ENCODE assay signal across 21 mouse cellular contexts in the genomic region with DNA sequence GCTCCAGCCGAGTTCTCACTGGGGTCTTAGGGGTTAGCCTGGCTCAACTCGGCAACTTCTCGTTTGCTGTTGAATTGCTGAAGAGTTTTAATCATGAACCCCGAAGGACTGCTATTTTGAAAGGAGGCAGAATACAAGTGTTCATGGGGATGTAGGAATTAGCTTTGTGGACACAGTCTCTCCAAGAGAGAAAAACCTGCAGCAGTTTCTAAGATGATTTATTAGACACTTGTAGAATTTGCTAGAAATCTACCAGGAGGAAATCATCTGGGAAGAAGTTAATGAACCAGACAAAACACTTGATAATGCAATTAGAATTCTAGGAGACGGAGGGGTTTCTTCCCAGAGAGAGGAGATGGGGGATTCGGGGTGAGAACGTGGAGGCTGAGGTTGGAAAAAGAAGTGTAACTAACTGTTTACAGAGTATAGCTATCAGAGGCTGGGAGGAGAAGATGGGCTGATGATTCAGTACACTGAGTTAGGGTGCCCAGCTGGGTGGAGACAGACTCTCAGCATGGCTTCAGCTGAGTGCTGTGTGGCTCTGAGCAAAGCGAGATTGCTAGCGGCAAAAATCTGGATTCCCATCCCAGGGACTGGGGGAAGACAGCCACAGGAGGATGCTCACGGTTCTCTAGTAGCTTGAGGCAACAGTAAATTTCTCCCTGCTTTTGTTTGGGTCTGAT.
DNase-seq lines count a peak whose midpoint lies in the region; ATAC-seq lines count a peak whose summit lies in the region.
"Had no signal": no experiment of that assay in that cellular context is flagged by ENCODE, and none has a peak within 500 bp of the region (broad histone marks: within the 10 kb centered on the region; RNA-seq: fewer than 3 reads in every experiment).

No protein-coding gene starts in this region.

- H3K9ac ChIP-seq in forebrain, embryonic 16.5 days (replicated peaks; ENCODE audit: low read depth, low read length) = no peak overlapping the region
- no peak overlapping the region for H3K9ac ChIP-seq in forebrain, embryonic 13.5 days
- no peak overlapping the region for H3K9ac ChIP-seq in kidney, embryonic 15.5 days
- no peak overlapping the region for H3K9ac ChIP-seq in hindbrain, embryonic 16.5 days (ENCODE audit: low read depth, low read length)
- H3K9ac ChIP-seq: limb, embryonic 13.5 days; liver, embryonic 14.5 days; midbrain, embryonic 13.5 days had no signal

- no peak overlapping the region for H3K27ac ChIP-seq in forebrain, embryonic 16.5 days (ENCODE audit: low read length)
- H3K27ac ChIP-seq in forebrain, embryonic 13.5 days = no peak overlapping the region
- H3K27ac ChIP-seq in kidney, embryonic 15.5 days = peak overlapping the region; percentile 11; the same call in 1 of the 2 replicates
- no peak overlapping the region for H3K27ac ChIP-seq in hindbrain, embryonic 16.5 days (ENCODE audit: low read depth, low read length)
- H3K27ac ChIP-seq: limb, embryonic 13.5 days; liver, embryonic 14.5 days; midbrain, embryonic 13.5 days; stomach, postnatal 0 days had no signal

- H3K9me3 ChIP-seq in forebrain, embryonic 16.5 days (ENCODE audit: control insufficient read depth, low read length) = no peaks in the 10 kb centered on the region
- no peaks in the 10 kb centered on the region for H3K9me3 ChIP-seq in forebrain, embryonic 13.5 days (replicated peaks)
- no peaks in the 10 kb centered on the region for H3K9me3 ChIP-seq in kidney, embryonic 15.5 days (replicated peaks)
- no peaks in the 10 kb centered on the region for H3K9me3 ChIP-seq in hindbrain, embryonic 16.5 days (ENCODE audit: control insufficient read depth, low read length)
- H3K9me3 ChIP-seq: limb, embryonic 13.5 days; midbrain, embryonic 13.5 days had no signal

- no peak overlapping the region for H3K4me2 ChIP-seq in forebrain, embryonic 16.5 days (ENCODE audit: low read length)
- no peak overlapping the region for H3K4me2 ChIP-seq in forebrain, embryonic 13.5 days
- no peak overlapping the region for H3K4me2 ChIP-seq in kidney, embryonic 15.5 days
- no peak overlapping the region for H3K4me2 ChIP-seq in hindbrain, embryonic 16.5 days (ENCODE audit: low read length)
- H3K4me2 ChIP-seq: limb, embryonic 13.5 days; midbrain, embryonic 13.5 days had no signal

- no peak for DNase-seq in kidney, postnatal 14 days
- peak; percentile 32 to 37 for DNase-seq in right cerebral cortex, adult 2 months (ENCODE audit: low spot score in 2 of 2)
- no peak for DNase-seq in ovary, postnatal 36 days (ENCODE audit: low spot score)
- no peak for DNase-seq in cerebellum, adult 9-10 months
- DNase-seq: adrenal gland, adult 2 months; cerebellum, adult 11 months; gastrocnemius, postnatal 25 days; heart, postnatal 10 days; kidney, postnatal 25 days; retina, postnatal 1 day; thymus, postnatal 36 days had no signal

- no peaks in the 10 kb centered on the region for H3K36me3 ChIP-seq in forebrain, embryonic 16.5 days (ENCODE audit: control insufficient read depth, insufficient read depth)
- no peaks in the 10 kb centered on the region for H3K36me3 ChIP-seq in forebrain, embryonic 13.5 days (ENCODE audit: poor library complexity, severe bottlenecking)
- no peaks in the 10 kb centered on the region for H3K36me3 ChIP-seq in kidney, embryonic 15.5 days
- H3K36me3 ChIP-seq in hindbrain, embryonic 16.5 days (ENCODE audit: control insufficient read depth, insufficient read depth, low read length) = no peaks in the 10 kb centered on the region
- H3K36me3 ChIP-seq: limb, embryonic 13.5 days; midbrain, embryonic 13.5 days had no signal

- H3K4me3 ChIP-seq in forebrain, embryonic 16.5 days (replicated peaks; ENCODE audit: low read length) = no peak overlapping the region
- H3K4me3 ChIP-seq in forebrain, embryonic 13.5 days = no peak overlapping the region
- no peak overlapping the region for H3K4me3 ChIP-seq in kidney, embryonic 15.5 days (replicated peaks)
- no peak overlapping the region for H3K4me3 ChIP-seq in hindbrain, embryonic 16.5 days (ENCODE audit: low read length)
- H3K4me3 ChIP-seq: erythroblast, embryonic 14.5 days; limb, embryonic 13.5 days; midbrain, embryonic 13.5 days had no signal

- H3K4me1 ChIP-seq in forebrain, embryonic 16.5 days (replicated peaks; ENCODE audit: control insufficient read depth, insufficient read depth, low read length) = peaks cover 2% of the 10 kb centered on the region; the same call in 1 of the 2 replicates
- peaks cover under 1% of the 10 kb centered on the region; the same call in 1 of the 2 replicates for H3K4me1 ChIP-seq in forebrain, embryonic 13.5 days
- 0 out of 2 replicates have a peak, but pooled peaks cover 8% of the 10 kb centered on the region for H3K4me1 ChIP-seq in kidney, embryonic 15.5 days
- peaks cover 10% of the 10 kb centered on the region for H3K4me1 ChIP-seq in hindbrain, embryonic 16.5 days (ENCODE audit: control insufficient read depth, insufficient read depth, low read depth, low read length)
- H3K4me1 ChIP-seq: limb, embryonic 13.5 days had no signal

- H3K27me3 ChIP-seq in forebrain, embryonic 16.5 days (replicated peaks; ENCODE audit: control insufficient read depth, insufficient read depth, low read length) = no peaks in the 10 kb centered on the region
- H3K27me3 ChIP-seq in forebrain, embryonic 13.5 days = no peaks in the 10 kb centered on the region
- no peaks in the 10 kb centered on the region for H3K27me3 ChIP-seq in kidney, embryonic 15.5 days
- H3K27me3 ChIP-seq in hindbrain, embryonic 16.5 days (replicated peaks; ENCODE audit: control insufficient read depth, insufficient read depth, low read length) = no peaks in the 10 kb centered on the region
- H3K27me3 ChIP-seq: limb, embryonic 13.5 days; midbrain, embryonic 13.5 days had no signal

- peak; percentile 26; the same call in 1 of the 2 replicates for ATAC-seq in forebrain, embryonic 16.5 days
- no peak for ATAC-seq in forebrain, embryonic 13.5 days
- peak; percentile 86 for ATAC-seq in kidney, embryonic 15.5 days (replicated peaks; ENCODE audit: low FRiP score)
- peak; percentile 72 for ATAC-seq in hindbrain, embryonic 16.5 days
- ATAC-seq: inflammation-experienced regulatory T-cells, adult 6 months; midbrain, embryonic 13.5 days had no signal

- WGBS in forebrain, embryonic 16.5 days = 60% methylated on average over 10 of the region's 10 CpGs
- 68% methylated on average over 10 of the region's 10 CpGs for WGBS in forebrain, embryonic 13.5 days
- WGBS in kidney, embryonic 15.5 days = 36% methylated on average over 10 of the region's 10 CpGs
- WGBS in hindbrain, embryonic 16.5 days = 50% methylated on average over 10 of the region's 10 CpGs

Comparison
In these comparisons a context has a peak if more than half of its experiments do, and no peak if none do; other contexts are left out.
1. DNase-seq: peak in right cerebral cortex, adult 2 months (2 of 2); none in kidney, postnatal 14 days (single experiment), ovary, postnatal 36 days (single experiment) and cerebellum, adult 9-10 months (single experiment).